Mouse (Mus musculus) lung, postnatal 0 days (tissue): ENCODE data around the gene Ednra.

Source experiments
- CTCF ChIP-seq: IDR thresholded peaks from 2 replicates; pipeline ENCODE4 v1.5.1; 2016; ENCODE audit warnings: antibody characterized with exemption, mild to moderate bottlenecking
- EP300 ChIP-seq: IDR thresholded peaks from 2 replicates; pipeline ENCODE4 v1.6.1; 2016; ENCODE audit warnings: antibody characterized with exemption, mild to moderate bottlenecking, control low read depth

DNA sequence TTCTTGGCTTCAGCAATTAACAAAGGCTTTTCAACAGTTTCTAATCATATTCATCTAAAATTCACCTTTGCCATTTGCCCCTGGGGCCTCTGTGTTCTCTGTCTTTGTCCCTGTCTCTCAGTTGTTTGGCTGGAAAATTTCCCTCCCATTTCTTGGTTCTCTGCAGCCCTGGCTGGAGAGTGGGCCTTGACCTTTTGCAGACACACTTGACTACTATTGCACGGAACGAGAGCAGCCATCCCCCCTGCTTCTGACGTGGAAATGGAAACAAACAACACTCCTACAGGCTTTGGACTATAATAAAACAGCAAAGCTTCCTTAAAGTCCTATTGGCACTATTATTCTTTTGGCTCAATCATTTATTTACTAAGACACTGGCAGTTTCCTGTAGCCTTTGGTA lies 27.8 kb upstream of the Ednra start:
- TF ChIP-seq CTCF (no peak), EP300 (no peak)
